Mouse (Mus musculus): ENCODE data around the gene Dapp1.

- TF ChIP-seq CTCF (IDR thresholded peaks at IDR 0.05; ENCODE audit: extremely low read depth, insufficient read length, insufficient replicate concordance, low read depth, low read length) (no peak), POLR2A (IDR thresholded peaks at IDR 0.05; ENCODE audit: low read depth, low read length) (no peak)
These were observed 83.7 kb downstream of the Dapp1 start for GRCm38 (mm10) chr3:137897685-137898084.
